Mouse (Mus musculus): ENCODE data around the gene Syngr3. TPM values are rescaled to one million over a fixed set of nuclear protein-coding genes. Genes with fewer than 3 reads are reported as not detected.

Gene Syngr3
- polyA plus RNA-seq (2014; fragmentation: Nextera tagmentation; extraction: Ambion mirVana), result 147 and 169 TPM in 2 replicates

DNA sequence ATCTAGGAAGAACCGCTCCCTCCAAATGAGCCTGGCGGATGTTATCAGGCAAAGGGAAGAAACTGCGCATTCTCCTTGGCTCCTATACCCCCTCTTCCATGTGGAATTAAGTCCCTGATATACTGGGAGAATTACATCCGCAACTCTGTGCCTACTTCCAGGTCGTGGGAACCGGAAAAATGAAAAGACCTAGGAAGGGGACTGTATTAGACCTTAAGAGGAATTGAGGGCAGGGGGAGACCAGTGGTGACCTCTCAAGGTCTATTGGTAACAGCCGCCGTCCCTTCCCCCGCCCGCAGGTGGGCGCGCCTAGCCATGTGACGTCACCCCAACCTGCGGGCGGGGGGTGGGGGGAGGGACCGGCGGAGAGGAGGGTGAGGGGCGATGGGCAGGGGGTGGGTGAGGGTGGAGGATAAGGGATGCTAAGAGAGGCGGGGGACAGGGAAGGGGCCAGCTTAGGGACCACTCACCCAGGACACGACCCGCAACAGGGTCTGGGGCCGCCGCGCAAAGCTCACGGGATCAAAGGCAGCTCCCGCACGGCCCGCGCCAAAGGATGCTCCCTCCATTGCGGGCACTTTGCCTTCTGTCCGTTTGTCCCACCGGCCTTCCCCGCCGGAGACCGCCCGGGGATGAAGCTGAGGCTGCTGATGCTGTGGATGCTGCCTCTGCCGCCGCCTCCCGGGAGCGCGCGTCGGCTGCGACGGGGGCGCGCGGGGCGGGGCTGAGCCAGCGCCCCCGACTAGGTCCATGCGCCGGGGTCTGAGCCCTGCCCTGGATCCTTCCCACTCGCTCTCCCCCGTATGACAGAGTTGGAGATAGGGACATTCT, at the start of gene Syngr3:
Gene Syngr3, minus strand, starts transcription at position 705 of the 831 bp plus-strand sequence.
- no peaks in the 10 kb centered on the region for H3K9me3 ChIP-seq (ENCODE audit: control insufficient read depth, low read length)
- peaks cover 14% of the 10 kb centered on the region for H3K36me3 ChIP-seq (ENCODE audit: control insufficient read depth, insufficient read depth, low read length)
- H3K9ac ChIP-seq (replicated peaks; ENCODE audit: low read length), result peak within 1 kb of the TSS; percentile 93
- H3K4me1 ChIP-seq (ENCODE audit: control insufficient read depth, insufficient read depth, low read length), result peaks cover 29% of the 10 kb centered on the region
- peaks cover 24% of the 10 kb centered on the region; the same call in 1 of the 2 replicates for H3K27me3 ChIP-seq (ENCODE audit: control insufficient read depth, insufficient read depth, low read length)
- H3K27ac ChIP-seq (replicated peaks; ENCODE audit: low read depth, low read length), result peak within 1 kb of the TSS; percentile 91
- peak; percentile 66 for ATAC-seq (ENCODE audit: low FRiP score, low TSS enrichment)
- peak within 1 kb of the TSS; percentile 75 for H3K4me2 ChIP-seq (ENCODE audit: low read length)
- peak within 1 kb of the TSS; percentile 73 for H3K4me3 ChIP-seq (replicated peaks; ENCODE audit: low read depth, low read length)
- DNase-seq, result peak; percentile 80
- WGBS, result under 1% methylated on average over 50 of the region's 55 CpGs

GRCm38 (mm10) chr17:24738238-24738637, 48.5 kb upstream of the Syngr3 start:
- Histone ChIP-seq H3K4me1 (ENCODE audit: control insufficient read depth, insufficient read depth, low read length) (0 out of 2 replicates have a peak, but pooled peaks cover 6% of the 10 kb centered on the region), H3K9ac (replicated peaks; ENCODE audit: low read length) (no peak overlapping the region), H3K27ac (replicated peaks; ENCODE audit: low read depth, low read length) (no peak overlapping the region), H3K4me3 (replicated peaks; ENCODE audit: low read depth, low read length) (no peak overlapping the region), H3K36me3 (ENCODE audit: control insufficient read depth, insufficient read depth, low read length) (no peaks in the 10 kb centered on the region), H3K4me2 (ENCODE audit: low read length) (no peak overlapping the region), H3K27me3 (ENCODE audit: control insufficient read depth, insufficient read depth, low read length) (no peaks in the 10 kb centered on the region), H3K9me3 (ENCODE audit: control insufficient read depth, low read length) (no peaks in the 10 kb centered on the region)
- WGBS, result 84% methylated on average over 4 of the region's 4 CpGs
- ATAC-seq (ENCODE audit: low FRiP score, low TSS enrichment) (no peak), DNase-seq (no peak)

GRCm38 (mm10) chr17:24737135-24737810, 47.5 kb upstream of the Syngr3 start:
- Histone ChIP-seq H3K36me3 (ENCODE audit: control insufficient read depth, insufficient read depth, low read length) (no peaks in the 10 kb centered on the region), H3K4me2 (ENCODE audit: low read length) (peak overlapping the region; percentile 80), H3K9ac (replicated peaks; ENCODE audit: low read length) (peak overlapping the region; percentile 50; the same call in 1 of the 2 replicates), H3K4me3 (replicated peaks; ENCODE audit: low read depth, low read length) (peak overlapping the region; percentile 48), H3K27ac (replicated peaks; ENCODE audit: low read depth, low read length) (no peak overlapping the region), H3K4me1 (ENCODE audit: control insufficient read depth, insufficient read depth, low read length) (0 out of 2 replicates have a peak, but pooled peaks cover 6% of the 10 kb centered on the region), H3K9me3 (ENCODE audit: control insufficient read depth, low read length) (no peaks in the 10 kb centered on the region), H3K27me3 (ENCODE audit: control insufficient read depth, insufficient read depth, low read length) (no peaks in the 10 kb centered on the region)
- 27% methylated on average over 8 of the region's 8 CpGs for WGBS
- DNase-seq, result no peak
- ATAC-seq (ENCODE audit: low FRiP score, low TSS enrichment), result no peak

GRCm38 (mm10) chr17:24736330-24737051, 46.7 kb upstream of the Syngr3 start, which contains the start of gene Msrb1:
Msrb1 (plus strand) TSS chr17:24736642.
- DNase-seq, result peak; percentile 95
- Histone ChIP-seq H3K36me3 (ENCODE audit: control insufficient read depth, insufficient read depth, low read length) (no peaks in the 10 kb centered on the region), H3K27me3 (ENCODE audit: control insufficient read depth, insufficient read depth, low read length) (no peaks in the 10 kb centered on the region), H3K4me2 (ENCODE audit: low read length) (peak within 1 kb of the TSS; percentile 80), H3K27ac (replicated peaks; ENCODE audit: low read depth, low read length) (peak within 1 kb of the TSS; percentile 45; the same call in 1 of the 2 replicates), H3K9me3 (ENCODE audit: control insufficient read depth, low read length) (no peaks in the 10 kb centered on the region), H3K4me1 (ENCODE audit: control insufficient read depth, insufficient read depth, low read length) (0 out of 2 replicates have a peak, but pooled peaks cover 6% of the 10 kb centered on the region), H3K9ac (replicated peaks; ENCODE audit: low read length) (peak within 1 kb of the TSS; percentile 50), H3K4me3 (replicated peaks; ENCODE audit: low read depth, low read length) (peak within 1 kb of the TSS; percentile 48)
- peak; percentile 92 for ATAC-seq (ENCODE audit: low FRiP score, low TSS enrichment)
- 2% methylated on average over 29 of the region's 29 CpGs for WGBS

GRCm38 (mm10) chr17:24735446-24735845, 45.7 kb upstream of the Syngr3 start:
- DNase-seq (no peak), ATAC-seq (ENCODE audit: low FRiP score, low TSS enrichment) (no peak)
- Histone ChIP-seq H3K36me3 (ENCODE audit: control insufficient read depth, insufficient read depth, low read length) (no peaks in the 10 kb centered on the region), H3K9me3 (ENCODE audit: control insufficient read depth, low read length) (no peaks in the 10 kb centered on the region), H3K4me1 (ENCODE audit: control insufficient read depth, insufficient read depth, low read length) (0 out of 2 replicates have a peak, but pooled peaks cover 6% of the 10 kb centered on the region), H3K9ac (replicated peaks; ENCODE audit: low read length) (no peak overlapping the region), H3K4me3 (replicated peaks; ENCODE audit: low read depth, low read length) (no peak overlapping the region), H3K4me2 (ENCODE audit: low read length) (no peak overlapping the region), H3K27me3 (ENCODE audit: control insufficient read depth, insufficient read depth, low read length) (no peaks in the 10 kb centered on the region), H3K27ac (replicated peaks; ENCODE audit: low read depth, low read length) (no peak overlapping the region)
- WGBS, result 86% methylated on average over 7 of the region's 7 CpGs

DNA sequence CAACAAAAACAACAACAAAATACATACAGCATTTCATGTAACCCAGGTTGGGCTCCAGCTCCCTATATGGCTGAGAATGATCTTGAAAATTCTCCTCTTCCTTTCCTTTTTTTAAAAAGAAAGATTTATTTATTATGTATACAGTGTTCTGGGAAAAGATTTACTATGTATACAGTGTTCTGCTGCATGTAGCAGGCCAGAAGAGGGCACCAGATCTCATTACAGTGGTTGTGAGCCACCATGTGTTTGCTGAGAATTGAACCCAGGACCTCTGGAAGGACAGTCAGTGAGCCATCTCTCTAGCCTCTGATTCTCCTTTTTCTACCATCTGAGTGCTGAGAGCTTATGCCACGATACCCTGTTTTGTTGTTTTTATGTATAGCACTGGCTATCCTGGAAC, 44.8 kb upstream of the Syngr3 start:
- Histone ChIP-seq H3K4me1 (ENCODE audit: control insufficient read depth, insufficient read depth, low read length) (0 out of 2 replicates have a peak, but pooled peaks cover 6% of the 10 kb centered on the region), H3K4me3 (replicated peaks; ENCODE audit: low read depth, low read length) (no peak overlapping the region), H3K27me3 (ENCODE audit: control insufficient read depth, insufficient read depth, low read length) (no peaks in the 10 kb centered on the region), H3K4me2 (ENCODE audit: low read length) (no peak overlapping the region), H3K27ac (replicated peaks; ENCODE audit: low read depth, low read length) (no peak overlapping the region), H3K36me3 (ENCODE audit: control insufficient read depth, insufficient read depth, low read length) (no peaks in the 10 kb centered on the region), H3K9ac (replicated peaks; ENCODE audit: low read length) (no peak overlapping the region), H3K9me3 (ENCODE audit: control insufficient read depth, low read length) (no peaks in the 10 kb centered on the region)
- ATAC-seq (ENCODE audit: low FRiP score, low TSS enrichment), result no peak
- WGBS, result 92% methylated on average over 1 of the region's 1 CpGs
- DNase-seq, result no peak

GRCm38 (mm10) chr17:24733434-24734050, 43.8 kb upstream of the Syngr3 start:
- Histone ChIP-seq H3K27ac (replicated peaks; ENCODE audit: low read depth, low read length) (no peak overlapping the region), H3K4me3 (replicated peaks; ENCODE audit: low read depth, low read length) (no peak overlapping the region), H3K9me3 (ENCODE audit: control insufficient read depth, low read length) (no peaks in the 10 kb centered on the region), H3K9ac (replicated peaks; ENCODE audit: low read length) (no peak overlapping the region), H3K4me1 (ENCODE audit: control insufficient read depth, insufficient read depth, low read length) (0 out of 2 replicates have a peak, but pooled peaks cover 6% of the 10 kb centered on the region), H3K4me2 (ENCODE audit: low read length) (no peak overlapping the region), H3K27me3 (ENCODE audit: control insufficient read depth, insufficient read depth, low read length) (no peaks in the 10 kb centered on the region), H3K36me3 (ENCODE audit: control insufficient read depth, insufficient read depth, low read length) (no peaks in the 10 kb centered on the region)
- no peak for DNase-seq
- WGBS, result 92% methylated on average over 21 of the region's 21 CpGs
- no peak for ATAC-seq (ENCODE audit: low FRiP score, low TSS enrichment)
